Mouse (Mus musculus) forebrain, embryonic 10.5 days (tissue): ENCODE data around the gene Gpr183. TPM values are rescaled to one million over a fixed set of nuclear protein-coding genes. Genes with fewer than 3 reads are reported as not detected.
A peak's percentile ranks its signal among the peaks of the same experiment; 100 is the strongest.

Experiments
- DNase-seq: peaks from one replicate; pipeline ENCODE4 v3.0.0-alpha.2; 2017; ENCODE audit warnings: low spot score; ENCODE audit errors: extremely low spot score
- H3K27ac ChIP-seq: fragments of 300-500 bp; sonication (generic); 2 replicates; pipeline ENCODE4 v1.5.1; 2016; ENCODE audit warnings: mild to moderate bottlenecking
- H3K27me3 ChIP-seq: fragments of 300-500 bp; sonication (generic); 2 replicates; pipeline ENCODE4 v1.6.1; 2016; ENCODE audit warnings: mild to moderate bottlenecking; ENCODE audit not compliant: poor library complexity, severe bottlenecking
- H3K36me3 ChIP-seq: fragments of 300-500 bp; sonication (generic); replicated peaks from 2 replicates; pipeline ENCODE4 v1.6.1; 2016; ENCODE audit warnings: mild to moderate bottlenecking, moderate library complexity
- H3K4me1 ChIP-seq: fragments of 300-500 bp; sonication (generic); 2 replicates; pipeline ENCODE4 v1.6.1; 2016
- H3K4me3 ChIP-seq: fragments of 300-500 bp; sonication (generic); 2 replicates; pipeline ENCODE4 v1.5.1; 2016; ENCODE audit warnings: mild to moderate bottlenecking, moderate library complexity
- H3K9me3 ChIP-seq: fragments of 300-500 bp; sonication (generic); 2 replicates; pipeline ENCODE4 v1.6.1; 2016; ENCODE audit warnings: mild to moderate bottlenecking, moderate library complexity
- WGBS: fragments of 180-500 bp; shearing (Covaris S2); methylation state at CpG from one replicate; pipeline ENCODE4 v1.1.7; 2016; 5-methylcytosine and 5-hydroxymethylcytosine counted together
- polyA plus RNA-seq: library from polyadenylated mRNA; unstranded; fragments of >200 nt; fragmentation: Nextera tagmentation; extraction: Ambion mirVana; gene quantifications from 2 replicates; pipeline ENCODE4 v1.2.1, GENCODE M21; 2016

The Gpr183 gene
- polyA plus RNA-seq, 1 experiment from 2014 or later, result 2.5 TPM

DNA sequence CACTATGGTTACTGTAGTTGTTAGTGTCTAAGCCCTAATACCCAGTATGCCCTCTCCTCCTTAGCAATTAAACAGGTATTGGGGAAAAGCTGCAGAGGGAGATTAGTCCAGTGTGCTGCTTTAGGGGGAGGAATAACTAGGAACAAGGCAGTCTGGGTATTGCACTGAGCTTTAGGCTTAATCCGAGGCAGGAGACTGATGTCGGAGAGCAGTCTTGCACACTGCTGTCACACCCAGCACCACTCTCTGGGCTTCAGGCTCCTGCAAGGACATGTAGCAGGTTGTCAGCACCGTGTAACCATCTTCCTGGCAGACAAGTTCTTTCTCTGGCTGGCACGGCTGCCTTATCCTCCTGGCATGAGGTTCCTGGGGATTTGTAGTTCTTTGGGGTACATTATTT, 32.8 kb downstream of the Gpr183 start:
- 90% methylated on average over 4 of the region's 4 CpGs for whole genome bisulfite sequencing
- Histone ChIP-seq H3K9me3 (peaks cover 11% of the 10 kb centered on the region), H3K36me3 (peaks cover 34% of the 10 kb centered on the region), H3K4me1 (0 out of 2 replicates have a peak, but pooled peaks cover 2% of the 10 kb centered on the region), H3K27ac (0 out of 2 replicates have a peak overlapping the region, but pooled peaks have one; percentile 40), H3K27me3 (no peaks in the 10 kb centered on the region), H3K4me3 (no peak overlapping the region)
- peak; percentile 13 for DNase-seq

DNA sequence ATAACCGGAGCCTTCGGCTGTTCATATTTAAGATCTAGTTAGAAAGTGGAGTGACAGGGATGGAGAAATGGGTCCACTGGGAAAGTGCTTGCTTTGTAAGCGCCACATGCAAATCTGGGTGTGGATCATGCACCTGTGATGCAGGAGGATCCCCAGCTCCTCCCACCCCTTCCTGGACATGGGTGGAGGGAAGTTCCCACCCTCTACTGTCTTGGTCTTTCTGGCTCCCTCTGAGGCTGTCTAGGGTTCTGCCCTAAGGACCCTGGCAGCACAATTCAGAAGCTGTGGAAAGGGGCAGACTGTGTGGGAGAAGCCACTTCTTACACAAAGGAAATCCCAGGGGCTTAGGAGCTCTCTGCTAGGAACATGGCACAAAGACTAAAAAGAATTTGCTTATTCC, 33.4 kb downstream of the Gpr183 start:
- H3K4me3 ChIP-seq, result no peak overlapping the region
- peaks cover 11% of the 10 kb centered on the region for H3K9me3 ChIP-seq
- peak overlapping the region; percentile 40; the same call in 1 of the 2 replicates for H3K27ac ChIP-seq
- 91% methylated on average over 3 of the region's 3 CpGs for WGBS
- H3K36me3 ChIP-seq, result peaks cover 31% of the 10 kb centered on the region
- H3K4me1 ChIP-seq, result 0 out of 2 replicates have a peak, but pooled peaks cover 2% of the 10 kb centered on the region
- no peaks in the 10 kb centered on the region for H3K27me3 ChIP-seq
- no peak for DNase-seq

DNA sequence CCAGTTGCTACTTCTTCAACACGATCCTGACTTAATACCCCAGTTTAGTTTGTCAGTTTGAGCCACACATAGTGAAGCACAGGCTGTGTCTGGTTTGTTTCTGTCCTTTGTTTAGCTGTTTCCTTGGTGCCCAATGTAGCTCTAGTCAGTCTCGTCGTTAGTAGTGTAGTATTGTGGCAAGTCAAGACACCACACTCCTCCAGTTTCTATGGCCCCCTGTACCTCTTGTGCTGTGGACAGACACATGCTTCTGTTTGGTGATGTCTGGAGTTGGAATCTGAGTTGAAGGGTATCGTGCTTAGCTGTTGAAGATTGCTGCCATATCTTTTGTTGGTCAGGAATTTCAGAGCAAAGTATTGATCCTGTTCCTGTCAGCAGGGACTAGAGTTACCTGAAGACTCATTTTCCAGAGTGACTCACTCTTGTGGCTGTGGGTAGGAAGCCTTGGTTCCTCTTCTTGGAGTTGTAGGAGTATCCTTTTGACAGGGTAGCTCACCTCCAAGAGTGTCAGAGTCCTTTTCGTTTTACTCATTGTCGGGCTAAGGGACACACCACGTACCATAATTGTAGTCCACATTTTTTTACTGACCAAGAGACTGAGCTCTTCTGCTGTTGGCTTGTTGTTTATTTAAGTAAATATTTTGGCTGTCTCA, 34.1 kb downstream of the Gpr183 start:
- Histone ChIP-seq H3K27ac (no peak overlapping the region), H3K27me3 (no peaks in the 10 kb centered on the region), H3K4me1 (0 out of 2 replicates have a peak, but pooled peaks cover 2% of the 10 kb centered on the region), H3K36me3 (peaks cover 26% of the 10 kb centered on the region), H3K4me3 (no peak overlapping the region), H3K9me3 (peaks cover 8% of the 10 kb centered on the region)
- WGBS, result 85% methylated on average over 7 of the region's 7 CpGs
- no peak for DNase-seq

DNA sequence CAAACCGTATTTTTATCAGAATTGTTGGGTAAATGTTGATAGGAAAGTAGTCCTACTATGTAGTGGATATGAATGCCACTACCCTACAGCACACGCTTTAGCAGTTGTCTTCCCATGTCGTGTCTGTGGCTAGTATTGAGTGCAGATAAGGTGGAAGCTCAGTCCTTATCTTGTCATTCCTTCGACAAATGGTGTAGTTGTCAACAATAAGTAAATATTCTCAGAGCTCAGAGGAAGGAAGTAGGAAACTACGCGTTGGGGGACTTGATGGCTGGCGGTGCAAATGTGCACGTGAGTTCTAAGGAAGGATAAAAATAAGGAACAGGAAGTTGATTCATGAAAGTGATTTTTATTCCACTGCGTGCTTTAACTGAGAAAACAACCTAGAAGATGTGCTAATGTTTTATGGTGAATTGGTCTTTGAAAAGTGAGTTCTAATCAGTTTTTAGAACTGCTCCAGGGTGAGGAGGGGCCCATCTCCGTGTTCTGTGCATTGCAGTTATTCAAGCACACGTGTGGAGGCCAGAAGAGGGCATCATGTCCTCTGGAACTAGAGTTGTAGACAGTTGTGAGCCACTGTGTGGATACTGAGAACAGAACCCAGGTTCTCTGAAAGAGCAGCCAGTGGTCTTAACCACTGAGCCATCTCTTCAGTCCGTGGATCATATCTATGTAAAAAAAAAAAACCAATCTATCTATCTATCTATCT, 35.6 kb downstream of the Gpr183 start:
- WGBS, result 89% methylated on average over 12 of the region's 12 CpGs
- H3K4me3 ChIP-seq, result no peak overlapping the region
- no peaks in the 10 kb centered on the region for H3K27me3 ChIP-seq
- H3K4me1 ChIP-seq, result 0 out of 2 replicates have a peak, but pooled peaks cover 2% of the 10 kb centered on the region
- H3K36me3 ChIP-seq, result peaks cover 12% of the 10 kb centered on the region
- H3K27ac ChIP-seq, result no peak overlapping the region
- H3K9me3 ChIP-seq, result no peaks in the 10 kb centered on the region
- DNase-seq, result no peak

DNA sequence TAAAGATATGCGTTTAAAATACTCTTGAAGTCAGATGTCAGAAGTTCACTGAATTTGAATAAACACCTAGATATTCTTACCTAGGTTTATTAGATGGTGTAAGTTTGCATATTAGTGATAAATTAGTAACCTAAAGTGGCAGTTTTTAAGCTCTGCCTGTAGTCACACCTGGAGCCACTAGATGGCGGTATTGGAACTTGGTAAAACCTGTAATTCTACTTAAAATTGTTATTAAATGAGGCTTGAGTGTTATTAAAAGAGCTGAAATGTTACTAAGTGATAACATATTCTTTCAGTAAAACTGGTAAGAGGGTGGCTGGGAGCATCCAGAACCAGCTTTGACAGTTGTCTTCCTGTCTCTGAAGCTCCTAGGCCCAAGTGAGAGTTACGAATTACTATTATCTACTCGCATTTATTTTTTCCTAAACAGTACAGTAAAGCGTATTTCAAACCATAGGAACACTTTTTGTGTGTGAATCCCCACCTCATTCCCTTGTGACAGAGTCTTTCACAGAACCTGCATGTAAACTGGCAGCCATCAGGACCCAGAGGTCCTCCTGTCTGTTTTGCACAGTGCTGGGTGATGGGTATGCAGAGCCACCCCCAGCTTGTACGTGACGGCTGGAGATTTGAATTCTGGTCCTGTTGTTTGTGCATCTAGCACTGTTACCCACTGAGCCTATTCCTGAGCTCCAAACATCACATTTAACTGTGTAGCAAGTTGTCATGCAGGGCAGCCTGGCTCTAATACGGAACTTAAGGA, 36.4 kb downstream of the Gpr183 start:
- no peak overlapping the region for H3K27ac ChIP-seq
- no peaks in the 10 kb centered on the region for H3K27me3 ChIP-seq
- H3K9me3 ChIP-seq, result no peaks in the 10 kb centered on the region
- H3K4me1 ChIP-seq, result 0 out of 2 replicates have a peak, but pooled peaks cover 2% of the 10 kb centered on the region
- no peak for DNase-seq
- 68% methylated on average over 8 of the region's 8 CpGs for WGBS
- peaks cover 5% of the 10 kb centered on the region for H3K36me3 ChIP-seq
- no peak overlapping the region for H3K4me3 ChIP-seq

DNA sequence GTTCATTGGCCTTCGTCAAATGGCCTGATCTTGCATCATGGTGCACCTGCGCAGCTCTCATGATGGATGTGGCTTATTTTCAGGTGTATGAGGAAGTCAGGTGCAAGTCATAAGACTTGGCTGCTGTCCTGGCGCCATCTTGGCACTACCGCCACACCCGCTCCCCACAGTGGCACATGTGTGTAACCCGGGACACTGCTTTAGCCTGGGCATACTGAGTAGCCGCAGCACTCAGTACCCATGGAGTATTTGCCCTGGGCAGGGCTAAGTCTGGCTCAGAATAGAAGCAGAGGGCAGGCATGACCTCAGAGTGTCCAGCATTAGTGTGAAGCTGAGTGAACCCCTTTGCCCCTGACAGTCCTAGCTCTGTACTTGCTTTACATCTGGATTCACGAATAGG, 37.5 kb downstream of the Gpr183 start:
- Histone ChIP-seq H3K27ac (no peak overlapping the region), H3K4me3 (no peak overlapping the region)
- 91% methylated on average over 8 of the region's 8 CpGs for WGBS

DNA sequence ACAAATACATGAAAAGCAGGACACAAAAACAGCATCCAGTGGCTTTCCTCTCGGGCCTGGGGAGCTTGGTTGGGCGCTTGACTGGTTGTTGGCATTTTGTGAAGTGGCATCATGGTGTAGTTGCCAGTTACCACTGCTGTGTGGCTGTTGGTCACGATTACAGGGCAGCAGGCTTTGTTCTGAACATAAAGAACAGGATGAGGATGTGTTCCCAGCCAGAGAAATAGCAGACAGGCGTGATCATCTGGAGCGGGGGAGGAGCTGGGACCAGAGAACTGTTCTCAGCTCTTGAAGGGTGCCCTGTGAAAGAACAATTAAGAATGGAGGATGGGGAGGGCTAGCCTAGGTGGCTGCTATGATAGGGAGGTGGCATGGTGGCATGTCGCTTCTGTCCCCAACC, 38.1 kb downstream of the Gpr183 start:
- H3K27me3 ChIP-seq, result no peaks in the 10 kb centered on the region
- H3K36me3 ChIP-seq, result 0 out of 2 replicates have a peak, but pooled peaks cover 2% of the 10 kb centered on the region
- DNase-seq, result peak; percentile 9
- no peak overlapping the region for H3K4me3 ChIP-seq
- H3K27ac ChIP-seq, result no peak overlapping the region
- 91% methylated on average over 6 of the region's 6 CpGs for WGBS
- 0 out of 2 replicates have a peak, but pooled peaks cover 2% of the 10 kb centered on the region for H3K4me1 ChIP-seq
- no peaks in the 10 kb centered on the region for H3K9me3 ChIP-seq

More for the DNA sequence above, 37.5 kb downstream of the Gpr183 start:
- Histone ChIP-seq H3K36me3 (0 out of 2 replicates have a peak, but pooled peaks cover 2% of the 10 kb centered on the region), H3K9me3 (no peaks in the 10 kb centered on the region), H3K27me3 (no peaks in the 10 kb centered on the region), H3K4me1 (0 out of 2 replicates have a peak, but pooled peaks cover 2% of the 10 kb centered on the region)
- no peak for DNase-seq

DNA sequence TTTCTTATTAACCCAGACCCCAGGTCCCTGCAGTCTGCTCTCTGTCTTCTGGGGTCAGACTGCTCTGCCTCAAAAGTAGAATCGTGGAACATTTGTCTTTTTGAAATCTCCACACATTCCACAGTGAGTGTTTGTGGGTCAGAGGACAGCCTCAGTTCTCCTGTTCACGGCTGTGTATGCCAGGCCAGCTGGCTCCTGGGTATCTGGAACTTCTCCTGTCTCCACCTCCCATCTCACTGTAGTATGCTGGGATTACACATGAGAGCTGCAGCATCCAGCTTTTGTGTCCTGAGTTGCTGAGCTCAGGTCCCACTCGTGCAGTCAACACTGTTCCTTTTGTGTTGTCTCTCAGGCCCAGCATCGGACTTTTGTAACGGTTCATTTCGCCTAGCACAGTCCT, 40.1 kb downstream of the Gpr183 start:
- no peaks in the 10 kb centered on the region for H3K9me3 ChIP-seq
- peaks cover 10% of the 10 kb centered on the region for H3K36me3 ChIP-seq
- WGBS, result 91% methylated on average over 6 of the region's 6 CpGs
- peak; percentile 10 for DNase-seq
- H3K4me1 ChIP-seq, result no peaks in the 10 kb centered on the region
- H3K4me3 ChIP-seq, result no peak overlapping the region
- H3K27ac ChIP-seq, result no peak overlapping the region
- H3K27me3 ChIP-seq, result no peaks in the 10 kb centered on the region

DNA sequence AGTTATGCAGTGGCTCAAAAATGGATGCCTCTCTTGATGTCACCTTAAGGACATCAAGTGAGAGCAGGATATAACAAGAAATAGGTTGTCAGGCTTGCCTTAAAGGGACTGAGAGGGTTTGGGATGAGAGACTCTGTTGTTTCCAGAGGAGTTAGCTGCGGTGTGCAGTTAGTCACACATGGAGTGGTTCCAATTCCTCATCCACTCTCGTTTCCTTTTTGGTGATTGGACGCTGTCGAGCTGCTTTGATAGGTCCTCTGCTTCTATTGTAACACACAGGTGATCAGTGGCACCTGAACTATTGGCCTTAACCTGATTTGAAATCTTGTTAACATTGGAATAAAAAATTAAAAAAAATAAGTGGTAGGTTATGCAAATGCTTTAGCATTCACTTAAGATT, 42.3 kb downstream of the Gpr183 start:
- 90% methylated on average over 4 of the region's 4 CpGs for WGBS
- peaks cover 16% of the 10 kb centered on the region for H3K36me3 ChIP-seq
- no peak overlapping the region for H3K27ac ChIP-seq
- H3K9me3 ChIP-seq, result no peaks in the 10 kb centered on the region
- H3K4me3 ChIP-seq, result no peak overlapping the region
- H3K4me1 ChIP-seq, result no peaks in the 10 kb centered on the region
- no peak for DNase-seq
- no peaks in the 10 kb centered on the region for H3K27me3 ChIP-seq

DNA sequence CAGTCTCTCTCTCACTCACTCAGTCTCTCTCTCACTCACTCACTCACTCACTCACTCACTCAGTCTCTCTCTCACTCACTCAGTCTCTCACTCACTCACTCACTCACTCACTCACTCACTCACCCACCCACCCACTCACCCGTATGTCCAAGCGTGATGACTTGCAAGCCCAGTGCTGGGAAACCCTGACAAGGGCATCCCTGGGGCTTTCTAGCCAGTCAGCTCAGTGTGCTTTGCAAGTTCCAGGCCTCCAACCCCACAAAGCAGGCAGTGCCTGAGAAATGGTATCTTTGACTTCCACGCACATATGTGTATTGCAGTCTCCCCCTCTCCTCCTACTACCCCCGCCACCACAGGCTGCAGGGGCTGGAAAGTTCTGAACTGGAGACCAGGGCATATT, 43.0 kb downstream of the Gpr183 start:
- Histone ChIP-seq H3K4me3 (no peak overlapping the region), H3K4me1 (no peaks in the 10 kb centered on the region), H3K36me3 (peaks cover 23% of the 10 kb centered on the region), H3K27ac (no peak overlapping the region), H3K27me3 (no peaks in the 10 kb centered on the region), H3K9me3 (no peaks in the 10 kb centered on the region)
- 89% methylated on average over 4 of the region's 4 CpGs for WGBS
- peak; percentile 12 for DNase-seq

DNA sequence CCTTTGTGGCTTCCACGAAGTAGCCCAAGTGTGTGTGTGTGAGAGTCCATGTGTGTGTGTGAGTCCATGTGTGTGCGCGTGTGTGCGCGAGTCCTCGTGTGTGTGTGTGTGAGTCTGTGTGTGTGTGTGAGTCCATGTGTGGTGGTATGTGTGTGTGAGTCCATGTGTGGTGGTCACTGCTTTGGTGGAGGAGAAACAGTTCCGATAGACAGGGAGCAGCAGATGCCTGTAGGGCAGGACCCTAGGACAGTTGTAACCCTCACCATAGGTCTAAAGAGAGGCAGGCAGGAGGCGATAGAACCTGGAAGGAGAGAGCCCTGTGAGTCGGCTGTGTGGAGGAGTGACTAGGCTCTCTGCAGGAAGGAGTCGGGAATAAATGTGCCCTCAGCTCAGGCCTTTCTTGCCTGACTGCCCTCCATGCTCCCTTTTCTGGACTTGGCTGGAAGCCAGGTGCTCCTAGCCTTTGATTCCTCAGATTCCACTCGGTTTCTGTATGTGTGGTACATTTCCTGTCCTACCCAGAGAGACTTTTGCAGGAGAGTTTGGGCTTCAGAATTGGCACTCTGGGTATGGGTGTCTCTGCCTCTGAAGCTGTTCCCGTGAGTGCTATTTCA, 44.4 kb downstream of the Gpr183 start:
- WGBS, result 93% methylated on average over 12 of the region's 12 CpGs
- H3K36me3 ChIP-seq, result peaks cover 37% of the 10 kb centered on the region
- H3K27ac ChIP-seq, result no peak overlapping the region
- no peaks in the 10 kb centered on the region for H3K27me3 ChIP-seq
- H3K4me3 ChIP-seq, result no peak overlapping the region
- DNase-seq, result peak; percentile 14
- H3K9me3 ChIP-seq, result no peaks in the 10 kb centered on the region
- H3K4me1 ChIP-seq, result no peaks in the 10 kb centered on the region

DNA sequence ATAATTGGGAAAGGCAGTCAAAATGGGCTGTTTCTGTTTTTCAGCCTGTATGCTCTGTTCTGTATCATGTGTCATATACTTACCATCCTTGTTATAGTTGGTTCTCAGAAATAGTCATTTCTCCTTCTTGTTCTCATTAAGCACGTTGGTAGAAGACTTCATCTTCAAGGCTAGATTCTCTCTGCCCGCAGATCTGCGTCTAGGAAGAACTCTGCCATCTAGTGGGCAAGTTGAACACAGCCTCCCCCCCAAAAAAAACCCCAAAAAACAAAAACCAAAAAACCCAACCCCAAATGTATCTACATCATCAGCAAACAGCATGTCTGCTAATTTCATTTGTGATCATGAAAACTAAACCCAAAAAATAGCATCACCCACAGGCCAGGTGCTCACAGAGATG, 45.2 kb downstream of the Gpr183 start:
- WGBS, result 48% methylated on average over 3 of the region's 3 CpGs
- peaks cover 39% of the 10 kb centered on the region for H3K36me3 ChIP-seq
- H3K27me3 ChIP-seq, result no peaks in the 10 kb centered on the region
- no peak for DNase-seq
- no peak overlapping the region for H3K27ac ChIP-seq
- H3K4me3 ChIP-seq, result no peak overlapping the region
- no peaks in the 10 kb centered on the region for H3K9me3 ChIP-seq
- no peaks in the 10 kb centered on the region for H3K4me1 ChIP-seq
